Mouse (Mus musculus) heart, postnatal 0 days (tissue): Measurements from ENCODE around the gene Mafg.

Source experiments
- CTCF ChIP-seq: IDR thresholded peaks from 2 replicates; pipeline ENCODE4 v1.5.1; 2016; ENCODE audit warnings: antibody characterized with exemption, control low read depth, low read depth
- EP300 ChIP-seq: IDR thresholded peaks from 2 replicates; pipeline ENCODE4 v1.6.1; 2016; ENCODE audit warnings: antibody characterized with exemption, low read depth

- TF ChIP-seq CTCF, result no peak
- no peak for TF ChIP-seq EP300
These were observed 13.2 kb downstream of the Mafg start for GRCm38 (mm10) chr11:120620195-120620594.
